Comparison of ENCODE assay signal across 24 mouse cellular contexts in the genomic region with DNA sequence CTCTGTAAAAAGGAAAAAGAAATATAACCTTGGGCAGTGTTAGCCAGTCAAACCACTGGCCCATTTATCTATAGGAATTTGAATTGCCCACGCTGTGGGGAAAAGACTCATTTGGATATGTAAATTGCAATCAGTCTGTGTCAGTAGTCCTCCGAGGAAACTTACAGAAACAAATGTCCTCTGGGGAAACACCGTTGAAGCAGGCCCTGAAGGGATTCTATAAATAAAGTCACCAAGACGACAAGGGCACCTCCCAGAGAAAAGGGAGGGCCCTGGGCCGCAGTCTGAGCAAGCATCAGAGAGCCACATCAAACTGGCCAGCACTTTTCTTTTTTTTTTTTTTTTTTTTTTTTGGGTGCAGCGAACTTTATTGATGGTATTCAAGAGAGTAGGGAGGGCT.
DNase-seq lines count a peak whose midpoint lies in the region; TF ChIP-seq lines count a peak whose summit lies in the region.
"Had no signal": no experiment of that assay in that cellular context is flagged by ENCODE, and none has a peak within 500 bp of the region (broad histone marks: within the 10 kb centered on the region; RNA-seq: fewer than 3 reads in every experiment).

No protein-coding gene starts in this region.

- H3K27ac ChIP-seq in spleen, adult 2 months (ENCODE audit: insufficient read depth, low read length), result no peak overlapping the region
- peak overlapping the region; percentile 56; the same call in 1 of the 2 replicates for H3K27ac ChIP-seq in CH12.LX (ENCODE audit: insufficient read depth, low read depth)
- H3K27ac ChIP-seq in thymus, adult 2 months (ENCODE audit: control insufficient read depth, insufficient read depth, low read length), result no peak overlapping the region
- H3K27ac ChIP-seq: embryonic facial prominence, embryonic 10.5 days; embryonic facial prominence, embryonic 13.5 days; forebrain, embryonic 12.5 days; forebrain, embryonic 15.5 days; hindbrain, embryonic 12.5 days; hindbrain, embryonic 15.5 days had no signal

- in situ Hi-C loops in CH12.LX (cut with MboI; ENCODE audit: low pct_ligation_motif_present, low pct_unique_long_range_greater_than_20kb, low sequenced_read_pairs), result no loop called here

- peak overlapping the region; percentile 0; the same call in 1 of the 2 replicates for H3K4me2 ChIP-seq in CH12.LX (ENCODE audit: insufficient read depth, low read depth, poor library complexity, severe bottlenecking)
- H3K4me2 ChIP-seq: embryonic facial prominence, embryonic 13.5 days; forebrain, embryonic 12.5 days; forebrain, embryonic 15.5 days; hindbrain, embryonic 12.5 days; hindbrain, embryonic 15.5 days had no signal

- H3K4me1 ChIP-seq in spleen, adult 2 months (ENCODE audit: control insufficient read depth, insufficient read depth, insufficient read length), result no peaks in the 10 kb centered on the region
- H3K4me1 ChIP-seq in CH12.LX (ENCODE audit: control insufficient read depth in 1 of 2, insufficient read depth in 2 of 2), result peaks cover 10 to 27% of the 10 kb centered on the region in 2 experiments
- H3K4me1 ChIP-seq in thymus, adult 2 months (replicated peaks; ENCODE audit: control insufficient read depth, insufficient read depth, low read length), result no peaks in the 10 kb centered on the region
- H3K4me1 ChIP-seq: embryonic facial prominence, embryonic 10.5 days; embryonic facial prominence, embryonic 13.5 days; forebrain, embryonic 12.5 days; forebrain, embryonic 15.5 days; hindbrain, embryonic 12.5 days; hindbrain, embryonic 15.5 days had no signal

- no peak for TF ChIP-seq CTCF in spleen, adult 2 months (IDR thresholded peaks at IDR 0.05; ENCODE audit: extremely low read depth, insufficient read depth, insufficient read length, insufficient replicate concordance)
- TF ChIP-seq CTCF in CH12.LX (conservative IDR thresholded peaks at IDR 0.05 in 1 of 2, IDR thresholded peaks at IDR 0.05 in 1 of 2; ENCODE audit: low read depth in 2 of 2, low read length in 2 of 2), result no peak
- TF ChIP-seq CTCF in thymus, adult 2 months (IDR thresholded peaks at IDR 0.05; ENCODE audit: borderline replicate concordance, control insufficient read depth, extremely low read depth, insufficient read depth, low read length, poor library complexity), result no peak

- peak; percentile 66 for TF ChIP-seq EP300 in CH12.LX (IDR thresholded peaks at IDR 0.05; ENCODE audit: low read length)

- dilution Hi-C loops in CH12.LX (cut with MboI; ENCODE audit: extremely low pct_ligation_motif_present, extremely low pct_unique_long_range_greater_than_20kb, low sequenced_read_pairs), result no loop called here

- no peak overlapping the region for H3K4me3 ChIP-seq in spleen, adult 2 months (ENCODE audit: extremely low read depth, insufficient read depth, insufficient read length)
- no peak overlapping the region for H3K4me3 ChIP-seq in CH12.LX (replicated peaks in 1 of 3; ENCODE audit: low read depth in 2 of 3, low read length in 2 of 3, poor library complexity in 1 of 3)
- no peak overlapping the region for H3K4me3 ChIP-seq in thymus, adult 2 months (ENCODE audit: control insufficient read depth, insufficient read depth, low read length)
- H3K4me3 ChIP-seq: embryonic facial prominence, embryonic 10.5 days; embryonic facial prominence, embryonic 13.5 days; erythroblast, embryonic 14.5 days; forebrain, embryonic 12.5 days; forebrain, embryonic 15.5 days; hindbrain, embryonic 12.5 days; hindbrain, embryonic 15.5 days had no signal

- H3K9me3 ChIP-seq in CH12.LX (replicated peaks; ENCODE audit: low read length), result no peaks in the 10 kb centered on the region
- H3K9me3 ChIP-seq: embryonic facial prominence, embryonic 10.5 days; embryonic facial prominence, embryonic 13.5 days; forebrain, embryonic 12.5 days; forebrain, embryonic 15.5 days; G1E; hindbrain, embryonic 12.5 days; hindbrain, embryonic 15.5 days had no signal

- H3K27me3 ChIP-seq in spleen, adult 2 months (ENCODE audit: control insufficient read depth, insufficient read depth, low read length), result no peaks in the 10 kb centered on the region
- no peaks in the 10 kb centered on the region for H3K27me3 ChIP-seq in CH12.LX (replicated peaks)
- no peaks in the 10 kb centered on the region for H3K27me3 ChIP-seq in splenic B cell, adult 2 months (ENCODE audit: control insufficient read depth, insufficient read depth, low read length, poor library complexity, severe bottlenecking)
- no peaks in the 10 kb centered on the region for H3K27me3 ChIP-seq in thymus, adult 2 months (ENCODE audit: control insufficient read depth, insufficient read depth, low read length)
- H3K27me3 ChIP-seq: embryonic facial prominence, embryonic 13.5 days; forebrain, embryonic 12.5 days; forebrain, embryonic 15.5 days; hindbrain, embryonic 12.5 days; hindbrain, embryonic 15.5 days; Patski had no signal

- TF ChIP-seq RAD21 in CH12.LX (IDR thresholded peaks at IDR 0.05; ENCODE audit: low read depth, low read length), result peak; percentile 4

- TF ChIP-seq POLR2A in spleen, adult 2 months (IDR thresholded peaks at IDR 0.05; ENCODE audit: low read depth, low read length), result no peak
- TF ChIP-seq POLR2A in CH12.LX (IDR thresholded peaks at IDR 0.05; ENCODE audit: low read depth, low read length), result no peak
- no peak for TF ChIP-seq POLR2A in thymus, adult 2 months (IDR thresholded peaks at IDR 0.05; ENCODE audit: control insufficient read depth, extremely low read depth, insufficient read depth, low read length, poor library complexity)

- 39% methylated on average over 5 of the region's 6 CpGs for WGBS in spleen, adult 2 months
- 74% methylated on average over 5 of the region's 6 CpGs for WGBS in thymus, adult 2 months

- H3K9ac ChIP-seq in CH12.LX (ENCODE audit: insufficient read depth, low read depth), result no peak overlapping the region
- H3K9ac ChIP-seq: embryonic facial prominence, embryonic 13.5 days; forebrain, embryonic 12.5 days; forebrain, embryonic 15.5 days; hindbrain, embryonic 12.5 days; hindbrain, embryonic 15.5 days had no signal

- peak; percentile 9 to 25 for DNase-seq in spleen, adult 2 months (ENCODE audit: low read depth in 1 of 2, low spot score in 2 of 2)
- no peak for DNase-seq in spleen, postnatal 4 days (ENCODE audit: low spot score in 2 of 2)
- peak; percentile 9 to 34 for DNase-seq in B cell, adult 2 months
- peak; percentile 95 for DNase-seq in CH12.LX (ENCODE audit: extremely low read depth)
- peak; percentile 67 for DNase-seq in splenic B cell, adult 2 months (ENCODE audit: low read depth, low spot score)
- no peak for DNase-seq in thymus, adult 2 months
- DNase-seq in gastrocnemius, postnatal 4 days (ENCODE audit: low spot score in 2 of 2), result no peak
- DNase-seq: adrenal gland, postnatal 10 days; adrenal gland, postnatal 36 days; cerebellum, adult 11-12 months; cerebellum, adult 8-10 months; cerebellum, postnatal 10 days; cerebellum, postnatal 36 days; embryo, embryonic 11 days; gastrocnemius, postnatal 25 days had no signal

- no peaks in the 10 kb centered on the region for H3K79me2 ChIP-seq in CH12.LX (replicated peaks; ENCODE audit: control insufficient read depth, extremely low read depth, insufficient read depth, poor library complexity, severe bottlenecking)

- H3K36me3 ChIP-seq in spleen, adult 2 months (ENCODE audit: control insufficient read depth, insufficient read depth, low read length), result no peaks in the 10 kb centered on the region
- H3K36me3 ChIP-seq in CH12.LX (replicated peaks in 1 of 2; ENCODE audit: control insufficient read depth in 1 of 2, insufficient read depth in 1 of 2, low read length in 1 of 2), result no peaks in the 10 kb centered on the region
- H3K36me3 ChIP-seq in splenic B cell, adult 2 months (ENCODE audit: control insufficient read depth, insufficient read depth, low read length, poor library complexity, severe bottlenecking), result no peaks in the 10 kb centered on the region
- H3K36me3 ChIP-seq in thymus, adult 2 months (ENCODE audit: control insufficient read depth, insufficient read depth, low read length), result no peaks in the 10 kb centered on the region
- H3K36me3 ChIP-seq: embryonic facial prominence, embryonic 10.5 days; embryonic facial prominence, embryonic 13.5 days; forebrain, embryonic 12.5 days; forebrain, embryonic 15.5 days; G1E; hindbrain, embryonic 12.5 days; hindbrain, embryonic 15.5 days had no signal

TF ChIP-seq in CH12.LX, 34 proteins besides CTCF, POLR2A, EP300 and RAD21 (continues in another document):
- TF ChIP-seq IRF4 (IDR thresholded peaks at IDR 0.05; ENCODE audit: low read depth, low read length) (no peak), TCF12 (IDR thresholded peaks at IDR 0.05; ENCODE audit: low read depth, low read length) (peak; percentile 71), RCOR1 (conservative IDR thresholded peaks at IDR 0.05; ENCODE audit: low read depth, low read length) (peak; percentile 47; the same call in 1 of the 2 replicates), BHLHE40 (IDR thresholded peaks at IDR 0.05; ENCODE audit: low read depth, low read length) (peak; percentile 41), MEF2A (IDR thresholded peaks at IDR 0.05; ENCODE audit: borderline replicate concordance, low read depth, low read length) (peak; percentile 96), MAFK (IDR thresholded peaks at IDR 0.05; ENCODE audit: insufficient replicate concordance, low read length) (no peak), GABPA (IDR thresholded peaks at IDR 0.05; ENCODE audit: insufficient replicate concordance, low read depth, low read length) (no peak), JUN (IDR thresholded peaks at IDR 0.05; ENCODE audit: insufficient read depth, low read depth, low read length) (peak; percentile 60), HCFC1 (IDR thresholded peaks at IDR 0.05; ENCODE audit: low read depth, low read length) (no peak), CHD2 (IDR thresholded peaks at IDR 0.05; ENCODE audit: low read length) (no peak), ZC3H11A (IDR thresholded peaks at IDR 0.05; ENCODE audit: low read depth, low read length) (no peak), KAT2A (IDR thresholded peaks at IDR 0.05; ENCODE audit: insufficient replicate concordance, low read length) (no peak), SIN3A (IDR thresholded peaks at IDR 0.05; ENCODE audit: low read length) (peak; percentile 70), ZKSCAN1 (IDR thresholded peaks at IDR 0.05; ENCODE audit: borderline replicate concordance, low read depth, low read length) (no peak), USF1 (IDR thresholded peaks at IDR 0.05; ENCODE audit: low read depth, low read length) (no peak), NRF1 (IDR thresholded peaks at IDR 0.05; ENCODE audit: low read depth, low read length) (no peak), UBTF (IDR thresholded peaks at IDR 0.05; ENCODE audit: low read depth, low read length) (no peak), TBP (conservative IDR thresholded peaks at IDR 0.05; ENCODE audit: low read depth, low read length) (no peak), SMC3 (IDR thresholded peaks at IDR 0.05; ENCODE audit: low read depth, low read length) (no peak), CHD1 (IDR thresholded peaks at IDR 0.05; ENCODE audit: low read depth, low read length) (no peak), ETS1 (conservative IDR thresholded peaks at IDR 0.05; ENCODE audit: low read depth, low read length) (peak; percentile 80), USF2 (conservative IDR thresholded peaks at IDR 0.05; ENCODE audit: low read depth, low read length) (no peak)

Comparison
In these comparisons a context has a peak if more than half of its experiments do, and no peak if none do; other contexts are left out.
1. DNase-seq: peak in spleen, adult 2 months (2 of 2), B cell, adult 2 months (2 of 2), CH12.LX (single experiment) and splenic B cell, adult 2 months (single experiment); none in spleen, postnatal 4 days (0 of 2), thymus, adult 2 months (single experiment) and gastrocnemius, postnatal 4 days (0 of 2).